Mouse (Mus musculus) ES-Bruce4 (cell line): Measurements from ENCODE around the gene Erg28. TPM values are rescaled to one million over a fixed set of nuclear protein-coding genes. Genes with fewer than 3 reads are reported as not detected.
A peak's percentile ranks its signal among the peaks of the same experiment; 100 is the strongest.

Source experiments
- H3K27ac ChIP-seq: 2 replicates; pipeline ENCODE4 v1.5.1; 2012; ENCODE audit warnings: low read length, inconsistent platforms; ENCODE audit not compliant: insufficient read depth
- H3K27me3 ChIP-seq: 2 replicates; pipeline ENCODE4 v1.6.1; 2012; ENCODE audit warnings: mild to moderate bottlenecking, low read length, inconsistent platforms; ENCODE audit not compliant: control insufficient read depth, poor library complexity, insufficient read depth, severe bottlenecking
- H3K36me3 ChIP-seq: 2 replicates; pipeline ENCODE4 v1.6.1; 2012; ENCODE audit warnings: inconsistent platforms, mild to moderate bottlenecking, low read length, moderate library complexity; ENCODE audit not compliant: control insufficient read depth, poor library complexity, insufficient read depth, severe bottlenecking
- H3K4me1 ChIP-seq: one replicate; pipeline ENCODE4 v1.8.1; 2011; ENCODE audit warnings: low read length; ENCODE audit not compliant: control insufficient read depth, insufficient read depth
- H3K4me3 ChIP-seq: 2 replicates; pipeline ENCODE4 v1.5.1; 2011; ENCODE audit warnings: low read depth, mild to moderate bottlenecking, low read length
- H3K9ac ChIP-seq: 2 replicates; pipeline ENCODE4 v1.6.1; 2012; ENCODE audit warnings: low read depth, mild to moderate bottlenecking, inconsistent platforms; ENCODE audit not compliant: poor library complexity, severe bottlenecking
- H3K9me3 ChIP-seq: replicated peaks from 2 replicates; pipeline ENCODE4 v1.6.1; 2012; ENCODE audit warnings: mild to moderate bottlenecking, low read length, inconsistent platforms; ENCODE audit not compliant: control insufficient read depth, poor library complexity, insufficient read depth, severe bottlenecking
- CTCF ChIP-seq: IDR thresholded peaks from one replicate; pipeline ENCODE4 v1.8.1; 2011; ENCODE audit warnings: low read depth, low read length
- EP300 ChIP-seq: IDR thresholded peaks from 2 replicates; pipeline ENCODE4 v1.6.1; 2011; ENCODE audit warnings: low read depth, low read length; ENCODE audit not compliant: insufficient read depth
- POLR2A ChIP-seq: IDR thresholded peaks from one replicate; pipeline ENCODE4 v1.8.1; 2011; ENCODE audit warnings: low read length; ENCODE audit not compliant: insufficient read depth
- polyA plus RNA-seq: library from polyadenylated mRNA; stranded (reverse); fragments of >200 nt; gene quantifications from 2 replicates; pipeline ENCODE4 v1.2.4, GENCODE M21; 2011; ENCODE audit warnings: low read depth; ENCODE audit not compliant: missing spikeins, insufficient read depth, insufficient read length

Gene Erg28
- 97.1 and 99.3 TPM in 2 replicates for polyA plus RNA-seq

GRCm38 (mm10) chr12:85824438-85825264 lies at the start of gene Erg28, which contains the start of gene Ttll5:
TSS of gene Erg28 (minus strand) at chr12:85824550.
TSS of gene Ttll5 (plus strand) at chr12:85824659.
- Histone ChIP-seq H3K9me3 (no peaks in the 10 kb centered on the region), H3K4me3 (peak within 1 kb of the TSS; percentile 88), H3K4me1 (no peaks in the 10 kb centered on the region), H3K27ac (peak within 1 kb of the TSS; percentile 74), H3K27me3 (no peaks in the 10 kb centered on the region), H3K9ac (peak within 1 kb of the TSS; percentile 72), H3K36me3 (peaks cover 6% of the 10 kb centered on the region; the same call in 1 of the 2 replicates)
- TF ChIP-seq POLR2A (peak; percentile 58), CTCF (no peak), EP300 (no peak)

GRCm38 (mm10) chr12:85869423-85869822 lies 45.1 kb upstream of the Erg28 start:
- no peak overlapping the region for H3K27ac ChIP-seq
- H3K9ac ChIP-seq = no peak overlapping the region
- H3K9me3 ChIP-seq = no peaks in the 10 kb centered on the region
- no peaks in the 10 kb centered on the region for H3K36me3 ChIP-seq
- TF ChIP-seq EP300 (no peak), CTCF (no peak), POLR2A (no peak)
- H3K4me1 ChIP-seq = no peaks in the 10 kb centered on the region
- no peaks in the 10 kb centered on the region for H3K27me3 ChIP-seq
- no peak overlapping the region for H3K4me3 ChIP-seq

GRCm38 (mm10) chr12:85867125-85867524 lies 42.8 kb upstream of the Erg28 start:
- Histone ChIP-seq H3K27ac (no peak overlapping the region), H3K4me3 (no peak overlapping the region), H3K36me3 (peaks cover 4% of the 10 kb centered on the region; the same call in 1 of the 2 replicates), H3K27me3 (no peaks in the 10 kb centered on the region), H3K9ac (no peak overlapping the region), H3K9me3 (no peaks in the 10 kb centered on the region), H3K4me1 (no peaks in the 10 kb centered on the region)
- TF ChIP-seq POLR2A = no peak
- TF ChIP-seq CTCF = no peak
- no peak for TF ChIP-seq EP300

- Histone ChIP-seq H3K9me3 (no peaks in the 10 kb centered on the region), H3K4me1 (no peaks in the 10 kb centered on the region), H3K36me3 (peaks cover 4% of the 10 kb centered on the region; the same call in 1 of the 2 replicates), H3K27ac (no peak overlapping the region), H3K4me3 (no peak overlapping the region), H3K9ac (no peak overlapping the region), H3K27me3 (no peaks in the 10 kb centered on the region)
- no peak for TF ChIP-seq EP300
- TF ChIP-seq CTCF = no peak
- no peak for TF ChIP-seq POLR2A
These were observed 42.3 kb upstream of the Erg28 start for GRCm38 (mm10) chr12:85866624-85867023.

GRCm38 (mm10) chr12:85865526-85865925 lies 41.2 kb upstream of the Erg28 start:
- no peaks in the 10 kb centered on the region for H3K27me3 ChIP-seq
- H3K36me3 ChIP-seq = peaks cover 4% of the 10 kb centered on the region; the same call in 1 of the 2 replicates
- no peak overlapping the region for H3K4me3 ChIP-seq
- TF ChIP-seq EP300 (no peak), POLR2A (no peak), CTCF (no peak)
- no peaks in the 10 kb centered on the region for H3K9me3 ChIP-seq
- H3K4me1 ChIP-seq = no peaks in the 10 kb centered on the region
- H3K27ac ChIP-seq = no peak overlapping the region
- no peak overlapping the region for H3K9ac ChIP-seq

GRCm38 (mm10) chr12:85862514-85862913 lies 38.2 kb upstream of the Erg28 start:
- Histone ChIP-seq H3K27ac (no peak overlapping the region), H3K27me3 (no peaks in the 10 kb centered on the region), H3K4me3 (no peak overlapping the region), H3K4me1 (no peaks in the 10 kb centered on the region), H3K36me3 (peaks cover 4% of the 10 kb centered on the region; the same call in 1 of the 2 replicates), H3K9ac (no peak overlapping the region), H3K9me3 (no peaks in the 10 kb centered on the region)
- TF ChIP-seq EP300 (no peak), POLR2A (no peak), CTCF (no peak)
